Comparison of ENCODE assay signal across 12 mouse cellular contexts in the genomic region with DNA sequence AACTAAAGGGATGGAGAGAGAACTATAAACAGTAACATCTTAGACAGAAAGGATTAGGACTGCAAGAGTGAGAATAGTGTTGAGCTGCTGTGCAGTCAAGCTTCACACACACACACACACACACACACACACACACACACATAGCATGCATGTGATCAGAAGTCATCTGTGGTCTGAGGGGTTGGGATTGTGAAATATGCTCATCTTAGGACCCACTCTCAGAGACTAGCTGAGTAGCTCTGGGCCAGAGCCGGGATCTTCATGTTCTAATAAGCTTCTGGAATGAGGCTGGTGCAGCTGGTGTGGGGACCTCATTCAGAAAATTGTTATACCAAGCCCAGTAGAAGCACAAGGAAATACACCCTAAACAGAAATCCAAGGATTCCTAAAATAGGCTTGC.
"Had no signal": no experiment of that assay in that cellular context is flagged by ENCODE, and none has a peak within 500 bp of the region (broad histone marks: within the 10 kb centered on the region; RNA-seq: fewer than 3 reads in every experiment).

No protein-coding gene starts in this region.

- DNase-seq: lung, adult 18-20 months; lung, embryonic 14.5 days; lung, postnatal 10 days; midbrain, embryonic 14.5 days; retina, postnatal 1 day; right cerebral cortex, adult 18-20 months; right cerebral cortex, postnatal 25 days; right cerebral cortex, postnatal 4 days; thymus, adult 18-20 months; thymus, postnatal 14 days; thymus, postnatal 36 days had no signal

- ATAC-seq: midbrain, embryonic 16.5 days had no signal
